Mouse (Mus musculus) ES-Bruce4 (cell line): ENCODE measurements around the gene Rufy1.

Experiments
- CTCF ChIP-seq: IDR thresholded peaks from one replicate; pipeline ENCODE4 v1.8.1; 2011; ENCODE audit warnings: low read depth, low read length
- EP300 ChIP-seq: IDR thresholded peaks from 2 replicates; pipeline ENCODE4 v1.6.1; 2011; ENCODE audit warnings: low read depth, low read length; ENCODE audit not compliant: insufficient read depth
- POLR2A ChIP-seq: IDR thresholded peaks from one replicate; pipeline ENCODE4 v1.8.1; 2011; ENCODE audit warnings: low read length; ENCODE audit not compliant: insufficient read depth

- no peak for TF ChIP-seq CTCF
- TF ChIP-seq EP300: no peak
- TF ChIP-seq POLR2A: no peak
These were observed 54.7 kb downstream of the Rufy1 start for GRCm38 (mm10) chr11:50376156-50376790.
